In the genomic region with DNA sequence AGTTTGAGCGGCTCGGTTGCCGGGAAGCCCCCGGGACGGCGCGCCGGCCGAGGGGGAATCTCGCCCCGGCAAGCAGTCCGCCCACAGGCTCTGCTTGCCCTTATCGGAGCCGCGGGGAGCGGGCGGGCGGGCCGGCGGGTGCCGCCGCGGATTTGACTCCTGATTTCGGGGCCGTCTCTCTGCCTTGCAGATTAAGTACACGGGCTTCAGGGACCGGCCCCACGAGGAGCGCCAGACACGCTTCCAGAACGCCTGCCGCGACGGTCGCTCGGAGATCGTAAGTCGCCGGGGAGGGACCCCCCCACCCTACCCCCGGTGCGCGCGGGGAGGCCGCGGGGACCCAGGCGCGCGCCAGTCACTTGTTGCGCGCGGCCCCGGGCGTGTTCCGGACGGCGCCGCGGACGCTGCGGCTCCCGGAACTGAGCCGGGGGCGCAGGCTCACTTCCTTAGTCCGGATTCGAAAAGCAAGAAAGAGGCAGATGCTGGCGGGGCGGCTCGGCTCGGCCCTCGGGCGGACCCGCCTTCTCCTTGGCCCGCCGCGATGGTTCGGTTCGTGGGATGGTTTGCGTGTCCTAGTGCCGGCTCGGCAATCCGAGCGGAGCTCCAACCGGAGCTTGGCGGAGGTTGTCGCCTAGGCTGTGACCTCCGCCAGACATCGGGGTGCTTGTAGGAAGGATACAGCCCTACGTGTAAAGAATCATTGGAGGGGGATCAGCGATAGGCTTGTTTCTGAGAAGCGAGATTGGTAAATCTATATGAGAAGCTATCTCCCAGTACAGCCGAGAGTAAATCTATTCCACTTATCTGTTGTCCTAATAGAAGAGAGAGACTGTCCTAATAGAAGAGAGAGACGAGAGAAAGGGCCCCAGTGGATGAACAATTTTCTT, we compare ENCODE assay signal across 8 mouse cellular contexts. TPM values are rescaled to one million over a fixed set of nuclear protein-coding genes. Genes with fewer than 3 reads are reported as not detected.
DNase-seq lines count a peak whose midpoint lies in the region.

No protein-coding gene starts in this region.

- peak overlapping the region; percentile 86 for H3K4me3 ChIP-seq in midbrain, embryonic 10.5 days

- H3K4me1 ChIP-seq in midbrain, embryonic 10.5 days = peaks cover 31% of the 10 kb centered on the region

- no peaks in the 10 kb centered on the region for H3K9me3 ChIP-seq in midbrain, embryonic 10.5 days (replicated peaks)

- under 1% methylated on average over 92 of the region's 92 CpGs for WGBS in midbrain, embryonic 10.5 days

- intact Hi-C loops in left cerebral cortex, postnatal 36 days (cut with DNase I) = loop anchor here (5.0 kb wide), 1 partner anchor 36 kb away; no protein-coding TSS in a partner anchor

- DNase-seq in NIH3T3 (ENCODE audit: low read depth) = peak; percentile 84
- peak; percentile 60 to 62 for DNase-seq in cerebellum, postnatal 14 days
- DNase-seq in gastrocnemius, adult 8-10 months (ENCODE audit: low spot score in 2 of 2) = peak; percentile 47 to 50
- DNase-seq in induced T-regulatory cell, adult 2 months (ENCODE audit: low read depth) = peak; percentile 85
- DNase-seq in left cerebral cortex, postnatal 36 days (ENCODE audit: low spot score in 2 of 2) = peak; percentile 62 to 68
- peak; percentile 76 for DNase-seq in midbrain, embryonic 10.5 days (ENCODE audit: low spot score)
- DNase-seq in right cerebral cortex, postnatal 36 days (ENCODE audit: low spot score in 2 of 2) = peak; percentile 23 to 41
- DNase-seq in urinary bladder, postnatal 36 days (ENCODE audit: low spot score in 2 of 2) = peak; percentile 60 to 63

- no peaks in the 10 kb centered on the region for H3K27me3 ChIP-seq in midbrain, embryonic 10.5 days (ENCODE audit: low read depth, poor library complexity, severe bottlenecking)

- peaks cover 24% of the 10 kb centered on the region for H3K36me3 ChIP-seq in midbrain, embryonic 10.5 days

- H3K27ac ChIP-seq in midbrain, embryonic 10.5 days (replicated peaks) = peak overlapping the region; percentile 97

RNA-seq across cellular contexts. Expression of a gene that starts 0.9 kb away (rescaled TPM):
- 10 to 100 TPM; 87.8 to 96.8 (median 94.6) TPM for total RNA-seq in gastrocnemius, adult 8-10 months (2022)
- 10 to 100 TPM; 21.4 to 24.1 TPM for total RNA-seq in left cerebral cortex, postnatal 36 days (2021)
- 41.8 and 46.7 TPM in 2 replicates for polyA plus RNA-seq in midbrain, embryonic 10.5 days (2016; fragmentation: Nextera tagmentation; extraction: Ambion mirVana)

RNA-seq across cellular contexts. Expression of a gene that starts 39.8 kb away (rescaled TPM):
- total RNA-seq in gastrocnemius, adult 8-10 months (2022) = not detected
- total RNA-seq in left cerebral cortex, postnatal 36 days (2021) = not detected
- polyA plus RNA-seq in midbrain, embryonic 10.5 days (2016; fragmentation: Nextera tagmentation; extraction: Ambion mirVana) = not detected in 2 replicates

RNA-seq across cellular contexts. Expression of a gene that starts 53.6 kb away (rescaled TPM):
- total RNA-seq in gastrocnemius, adult 8-10 months (2022) = 10 to 100 TPM; 24.7 to 38.2 (median 32.9) TPM
- 10 to 100 TPM; 37.8 to 38.5 TPM for total RNA-seq in left cerebral cortex, postnatal 36 days (2021)
- 27.1 and 28.5 TPM in 2 replicates for polyA plus RNA-seq in midbrain, embryonic 10.5 days (2016; fragmentation: Nextera tagmentation; extraction: Ambion mirVana)

Comparison
In these comparisons a context has a peak if more than half of its experiments do, and no peak if none do; other contexts are left out.
1. Peak in every context shown above with its lines: DNase-seq, H3K4me3 ChIP-seq and H3K27ac ChIP-seq.
2. DNase-seq: peak in every context shown above with its lines; median percentile 85 in induced T-regulatory cell, adult 2 months; 84 in NIH3T3; 76 in midbrain, embryonic 10.5 days; 65 in left cerebral cortex, postnatal 36 days; 62 in urinary bladder, postnatal 36 days; 61 in cerebellum, postnatal 14 days; 48 in gastrocnemius, adult 8-10 months; 32 in right cerebral cortex, postnatal 36 days.